Mouse (Mus musculus) cerebellum, adult 11 months (tissue): ENCODE data around the gene Bsph1.
"Not testable (repeated sequence)": the region's sequence is repeated elsewhere in the genome, so short reads cannot be mapped to it uniquely, and the experiment has no call there.

Experiments
- DNase-seq: peaks from one replicate; pipeline ENCODE4 v3.0.0; 2022

Gene Bsph1

DNA sequence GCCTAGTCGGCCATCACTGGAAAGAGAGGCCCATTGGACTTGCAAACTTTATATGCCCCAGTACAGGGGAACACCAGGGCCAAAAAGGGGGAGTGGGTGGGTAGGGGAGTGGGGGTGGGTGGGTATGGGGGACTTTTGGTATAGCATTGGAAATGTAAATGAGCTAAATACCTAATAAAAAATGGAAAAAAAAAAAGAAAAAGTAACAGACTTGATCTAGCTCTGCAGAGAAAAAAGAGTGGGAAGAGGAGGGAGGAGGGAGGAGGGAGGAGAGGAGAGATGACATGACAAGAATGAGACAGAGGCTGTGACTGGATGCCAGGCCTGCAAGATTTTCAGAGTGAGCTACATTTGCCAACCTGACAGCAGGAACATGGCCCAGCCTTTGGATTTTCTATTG is at the start of gene Bsph1:
Gene Bsph1 (plus strand): TSS at position 301 of the 400 bp plus-strand sequence.
- not testable (repeated sequence) for DNase-seq

DNA sequence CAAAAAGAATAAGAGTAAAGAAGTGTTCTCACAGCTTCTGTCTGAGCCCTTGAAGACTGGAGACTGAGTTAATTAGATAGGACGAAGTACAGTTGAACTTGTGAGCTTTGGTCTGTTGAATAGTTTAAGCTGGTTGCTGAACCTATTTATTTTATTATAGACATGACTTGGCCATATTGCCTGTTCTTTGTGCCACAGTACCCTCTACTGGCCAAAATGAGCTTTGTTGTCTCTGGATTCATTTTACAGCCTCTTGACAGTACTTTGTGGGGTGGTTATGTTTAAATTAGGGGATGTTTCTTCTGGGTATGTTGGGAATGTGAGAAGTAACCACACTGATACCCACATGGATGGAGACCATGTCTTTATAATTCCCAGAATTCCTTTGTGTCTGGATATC is 60.9 kb downstream of the Bsph1 start:
- no peak for DNase-seq
